Mouse (Mus musculus) lung, adult 18-20 months (tissue): ENCODE measurements around the gene Itgb7.

ENCODE experiments used
- DNase-seq, 2 experiments: peaks; one replicate each; pipeline ENCODE4 v3.0.0; 2022; ENCODE audit warnings: mixed read lengths in 2 of 2

Itgb7 gene

GRCm38 (mm10) chr15:102248812-102249191 lies 17.1 kb upstream of the Itgb7 start:
- no peak for DNase-seq

GRCm38 (mm10) chr15:102248131-102248811 lies 16.5 kb upstream of the Itgb7 start:
- no peak for DNase-seq

- peak; percentile 81 to 82 for DNase-seq
These were observed 15.7 kb upstream of the Itgb7 start for GRCm38 (mm10) chr15:102247252-102248130.

GRCm38 (mm10) chr15:102246866-102247251 lies 15.1 kb upstream of the Itgb7 start:
- DNase-seq: peak; percentile 98

GRCm38 (mm10) chr15:102245891-102246741 lies 14.4 kb upstream of the Itgb7 start:
- peak; percentile 83 to 87 for DNase-seq

GRCm38 (mm10) chr15:102245461-102245881 lies 13.7 kb upstream of the Itgb7 start:
- DNase-seq: no peak

- DNase-seq: no peak
These were observed 12.8 kb upstream of the Itgb7 start for GRCm38 (mm10) chr15:102244306-102245191.

GRCm38 (mm10) chr15:102243229-102244190 lies 11.8 kb upstream of the Itgb7 start:
- peak; percentile 93 to 96 for DNase-seq

GRCm38 (mm10) chr15:102242404-102243228 lies 10.9 kb upstream of the Itgb7 start:
- DNase-seq: no peak

- DNase-seq: peak; percentile 71 to 77
These were observed 8.9 kb upstream of the Itgb7 start for GRCm38 (mm10) chr15:102240607-102241006.

GRCm38 (mm10) chr15:102239851-102240250 lies 8.1 kb upstream of the Itgb7 start:
- DNase-seq: no peak

- DNase-seq: peak; percentile 73 to 82
These were observed 7.5 kb upstream of the Itgb7 start for GRCm38 (mm10) chr15:102239260-102239590.

- DNase-seq: no peak
These were observed 7.0 kb upstream of the Itgb7 start for GRCm38 (mm10) chr15:102238543-102239259.

GRCm38 (mm10) chr15:102235371-102236027 lies 3.8 kb upstream of the Itgb7 start:
- peak; percentile 65 to 72 for DNase-seq

- DNase-seq: peak in 1 of 2 experiments; percentile 29
These were observed 2.2 kb upstream of the Itgb7 start for GRCm38 (mm10) chr15:102233896-102234295.

GRCm38 (mm10) chr15:102232764-102233163 lies 1.0 kb upstream of the Itgb7 start:
- DNase-seq: no peak

GRCm38 (mm10) chr15:102230408-102231321 lies 1.1 kb downstream of the Itgb7 start:
- DNase-seq: no peak
